Mouse (Mus musculus) cerebellum, adult 2 months (tissue): Measurements from ENCODE around the gene Efna3.
A peak's percentile ranks its signal among the peaks of the same experiment; 100 is the strongest.

Experiments used
- CTCF ChIP-seq: fragments of 200-500 bp; IDR thresholded peaks from 2 replicates; pipeline ENCODE4 v1.5.1; 2011; ENCODE audit warnings: low read depth, mild to moderate bottlenecking, control low read depth, low read length, moderate library complexity, borderline replicate concordance; ENCODE audit not compliant: insufficient read depth
- POLR2A ChIP-seq: fragments of 200-500 bp; IDR thresholded peaks from 2 replicates; pipeline ENCODE4 v1.6.1; 2011; ENCODE audit warnings: low read length, control low read depth, borderline replicate concordance; ENCODE audit not compliant: insufficient read depth

DNA sequence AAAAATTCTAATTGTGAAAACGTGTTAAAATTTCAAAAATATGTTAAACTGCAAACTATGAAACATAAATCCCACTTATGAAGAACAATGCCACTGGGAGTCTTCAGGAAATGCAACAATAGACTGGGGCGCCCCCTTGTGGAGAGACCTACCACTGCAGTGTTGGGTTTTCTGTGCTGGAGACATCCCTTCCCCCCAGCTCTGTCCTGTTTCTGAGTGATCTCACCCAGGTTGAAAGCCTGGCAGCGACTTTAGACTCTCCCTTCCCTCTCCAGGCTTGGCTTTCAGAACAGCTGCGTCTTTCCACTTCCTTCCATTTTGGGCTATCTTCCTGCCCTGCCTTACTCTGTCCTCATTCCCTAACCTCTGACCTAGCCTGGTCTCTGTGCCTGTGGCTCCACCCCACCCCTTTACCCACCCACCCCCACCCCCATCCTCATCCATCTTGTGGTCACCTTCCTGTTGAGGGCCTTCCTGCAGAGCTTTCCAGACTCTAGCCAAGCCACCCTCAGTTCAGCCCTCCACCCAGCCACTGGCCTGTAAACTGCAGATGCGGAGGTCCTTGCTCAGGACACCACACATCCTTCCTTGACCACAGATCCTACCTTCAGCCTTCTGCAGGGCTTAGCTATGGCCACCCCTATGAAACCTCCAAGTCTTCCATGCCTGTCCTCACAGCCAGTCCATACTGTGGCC, 32.2 kb upstream of the Efna3 start:
- TF ChIP-seq POLR2A (no peak), CTCF (peak; percentile 88)
